Mouse (Mus musculus): ENCODE data around the gene Zfp979. TPM values are rescaled to one million over a fixed set of nuclear protein-coding genes. Genes with fewer than 3 reads are reported as not detected.

The Zfp979 gene
- 8.8 TPM for polyA plus RNA-seq (2014; fragmentation: Illumina TruSeq; extraction: RNeasy Lipid Tissue Mini Kit (QIAGEN cat#74804); ENCODE audit: low read depth, low replicate concordance)

DNA sequence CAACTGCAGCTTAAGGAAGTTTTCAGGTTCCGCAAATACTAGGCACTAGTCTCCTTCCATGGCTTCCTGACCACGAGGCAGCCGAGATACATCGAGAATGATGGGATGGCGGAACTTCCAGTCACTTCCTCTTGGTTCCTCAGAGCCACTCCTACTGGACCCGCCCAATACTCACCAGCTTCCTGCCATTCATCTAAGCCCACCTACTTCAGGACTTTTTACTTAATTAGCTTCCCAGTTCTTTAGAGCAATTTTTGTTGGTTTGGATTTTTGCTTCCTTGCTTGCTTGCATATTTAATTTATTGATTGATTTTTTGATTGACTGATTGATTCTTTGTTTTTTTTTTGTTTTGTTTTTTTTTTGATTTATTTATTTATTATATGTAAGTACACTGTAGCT, at the start of gene Zfp979:
TSS of gene Zfp979 (minus strand) at position 101 of the 400 bp plus-strand sequence.

Other genes with a start within 250 kb of the Zfp979 start
- gene Zfp982, start 150.1 kb downstream of the Zfp979 start, polyA plus RNA-seq (2014; fragmentation: Illumina TruSeq; extraction: RNeasy Lipid Tissue Mini Kit (QIAGEN cat#74804); ENCODE audit: low read depth, low replicate concordance): 13.6 TPM
- gene Gm16503, start 102.3 kb downstream of the Zfp979 start, polyA plus RNA-seq (2014; fragmentation: Illumina TruSeq; extraction: RNeasy Lipid Tissue Mini Kit (QIAGEN cat#74804); ENCODE audit: low read depth, low replicate concordance): 0.57 TPM
- 0.60 TPM for gene Zfp985, start 89.2 kb downstream of the Zfp979 start, polyA plus RNA-seq (2014; fragmentation: Illumina TruSeq; extraction: RNeasy Lipid Tissue Mini Kit (QIAGEN cat#74804); ENCODE audit: low read depth, low replicate concordance)
- not detected for gene Zfp534, start 60.0 kb upstream of the Zfp979 start, polyA plus RNA-seq (2014; fragmentation: Illumina TruSeq; extraction: RNeasy Lipid Tissue Mini Kit (QIAGEN cat#74804); ENCODE audit: low read depth, low replicate concordance)
- gene Zfp984, start 167.3 kb upstream of the Zfp979 start, polyA plus RNA-seq (2014; fragmentation: Illumina TruSeq; extraction: RNeasy Lipid Tissue Mini Kit (QIAGEN cat#74804); ENCODE audit: low read depth, low replicate concordance): 110 TPM
- gene Zfp933, start 205.9 kb upstream of the Zfp979 start, polyA plus RNA-seq (2014; fragmentation: Illumina TruSeq; extraction: RNeasy Lipid Tissue Mini Kit (QIAGEN cat#74804); ENCODE audit: low read depth, low replicate concordance): 28.7 TPM
- gene Miip, start 226.3 kb upstream of the Zfp979 start, polyA plus RNA-seq (2014; fragmentation: Illumina TruSeq; extraction: RNeasy Lipid Tissue Mini Kit (QIAGEN cat#74804); ENCODE audit: low read depth, low replicate concordance): 1.2 TPM
- gene Fv1, start 226.5 kb upstream of the Zfp979 start, polyA plus RNA-seq (2014; fragmentation: Illumina TruSeq; extraction: RNeasy Lipid Tissue Mini Kit (QIAGEN cat#74804); ENCODE audit: low read depth, low replicate concordance): 10.1 TPM

All from sigmoid colon, adult 10 weeks (tissue).